Mouse (Mus musculus) hindbrain, embryonic 16.5 days (tissue): ENCODE data around the gene Cobl. TPM values are rescaled to one million over a fixed set of nuclear protein-coding genes. Genes with fewer than 3 reads are reported as not detected.

ENCODE experiments used
- ATAC-seq: fragments of 200-750 bp; cut with Nextera tagmentation; 2 replicates; pipeline ENCODE4 v1.8.0; 2017; ENCODE audit warnings: moderate TSS enrichment, moderate library complexity
- H3K27ac ChIP-seq: fragments of 300-500 bp; sonication (generic); 2 replicates; pipeline ENCODE4 v1.5.1; 2014; ENCODE audit warnings: low read depth, mild to moderate bottlenecking, control low read depth, low read length, moderate library complexity
- H3K27me3 ChIP-seq: fragments of 300-500 bp; sonication (generic); replicated peaks from 2 replicates; pipeline ENCODE4 v1.6.1; 2014; ENCODE audit warnings: low read length; ENCODE audit not compliant: control insufficient read depth, insufficient read depth
- H3K36me3 ChIP-seq: fragments of 300-500 bp; sonication (generic); 2 replicates; pipeline ENCODE4 v1.6.1; 2014; ENCODE audit warnings: mild to moderate bottlenecking, low read length, moderate library complexity, mixed read lengths; ENCODE audit not compliant: control insufficient read depth, insufficient read depth
- H3K4me1 ChIP-seq: fragments of 300-500 bp; sonication (generic); 2 replicates; pipeline ENCODE4 v1.6.1; 2014; ENCODE audit warnings: low read depth, low read length; ENCODE audit not compliant: control insufficient read depth, insufficient read depth
- H3K4me2 ChIP-seq: fragments of 300-500 bp; sonication (generic); 2 replicates; pipeline ENCODE4 v1.6.1; 2014; ENCODE audit warnings: mild to moderate bottlenecking, low read length, control low read depth, moderate library complexity
- H3K4me3 ChIP-seq: fragments of 300-500 bp; sonication (generic); 2 replicates; pipeline ENCODE4 v1.5.1; 2014; ENCODE audit warnings: mild to moderate bottlenecking, low read length, control low read depth, moderate library complexity
- H3K9ac ChIP-seq: fragments of 300-500 bp; sonication (generic); 2 replicates; pipeline ENCODE4 v1.6.1; 2014; ENCODE audit warnings: low read depth, mild to moderate bottlenecking, control low read depth, low read length, moderate library complexity
- H3K9me3 ChIP-seq: fragments of 300-500 bp; sonication (generic); 2 replicates; pipeline ENCODE4 v1.6.1; 2014; ENCODE audit warnings: mild to moderate bottlenecking, low read length, moderate library complexity; ENCODE audit not compliant: control insufficient read depth
- WGBS: fragments of 180-500 bp; shearing (Covaris S2); extraction: QIAGEN DNeasy Blood & Tissue Kit; methylation state at CpG from one replicate; pipeline ENCODE4 v1.1.7; 2014; 5-methylcytosine and 5-hydroxymethylcytosine counted together
- polyA plus RNA-seq: library from polyadenylated mRNA; unstranded; fragments of >200 nt; fragmentation: Nextera tagmentation; extraction: Ambion mirVana; gene quantifications from 2 replicates; pipeline ENCODE4 v1.2.1, GENCODE M21; 2015

The Cobl gene
- polyA plus RNA-seq, 1 experiment from 2014 or later, result 14.9 TPM

DNA sequence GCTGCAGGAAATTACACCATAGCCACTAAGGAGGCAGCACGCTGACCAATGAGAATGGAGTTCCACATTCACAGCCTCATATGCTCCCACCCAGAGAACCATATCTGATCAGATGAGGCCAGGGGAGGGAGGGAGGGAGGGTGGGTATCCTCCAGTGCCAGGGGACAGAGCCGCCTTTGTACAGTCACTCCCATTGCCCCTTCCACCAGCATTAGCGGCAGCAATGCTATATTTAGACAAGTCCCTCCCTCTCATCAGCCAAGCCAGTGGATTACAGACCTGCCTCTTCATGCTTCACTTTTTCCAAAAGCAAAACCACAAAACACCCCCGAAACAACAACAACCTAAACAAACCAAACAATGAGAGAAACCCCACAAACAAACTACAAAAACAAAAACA lies 30.2 kb downstream of the Cobl start:
- no peak overlapping the region for H3K4me2 ChIP-seq
- ATAC-seq, result peak; percentile 59
- H3K27me3 ChIP-seq, result no peaks in the 10 kb centered on the region
- no peak overlapping the region for H3K9ac ChIP-seq
- peaks cover 3% of the 10 kb centered on the region; the same call in 1 of the 2 replicates for H3K4me1 ChIP-seq
- H3K36me3 ChIP-seq, result no peaks in the 10 kb centered on the region
- H3K4me3 ChIP-seq, result no peak overlapping the region
- no peak overlapping the region for H3K27ac ChIP-seq
- no peaks in the 10 kb centered on the region for H3K9me3 ChIP-seq
- 59% methylated on average over 4 of the region's 4 CpGs for WGBS

DNA sequence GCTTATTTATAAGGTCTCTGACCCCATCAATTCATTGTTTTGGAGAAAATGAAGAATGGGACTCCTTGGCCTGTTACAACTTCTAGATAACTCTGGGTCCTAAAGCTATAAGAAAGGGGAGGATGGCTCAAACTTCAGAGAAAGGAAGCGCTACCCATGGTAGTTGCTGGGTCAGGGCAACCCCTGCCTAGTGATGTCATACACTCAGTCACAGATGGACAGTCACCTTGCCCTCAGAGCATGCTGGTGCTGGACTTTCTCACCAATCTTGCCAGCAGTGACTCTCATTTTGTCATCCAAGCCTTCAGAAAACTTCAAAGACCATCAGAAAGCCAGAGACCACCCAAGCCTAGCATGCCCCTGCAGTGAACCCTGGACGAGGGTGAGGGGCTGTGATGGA lies 32.8 kb downstream of the Cobl start:
- H3K27ac ChIP-seq, result no peak overlapping the region
- WGBS, result 83% methylated on average over 2 of the region's 2 CpGs

DNA sequence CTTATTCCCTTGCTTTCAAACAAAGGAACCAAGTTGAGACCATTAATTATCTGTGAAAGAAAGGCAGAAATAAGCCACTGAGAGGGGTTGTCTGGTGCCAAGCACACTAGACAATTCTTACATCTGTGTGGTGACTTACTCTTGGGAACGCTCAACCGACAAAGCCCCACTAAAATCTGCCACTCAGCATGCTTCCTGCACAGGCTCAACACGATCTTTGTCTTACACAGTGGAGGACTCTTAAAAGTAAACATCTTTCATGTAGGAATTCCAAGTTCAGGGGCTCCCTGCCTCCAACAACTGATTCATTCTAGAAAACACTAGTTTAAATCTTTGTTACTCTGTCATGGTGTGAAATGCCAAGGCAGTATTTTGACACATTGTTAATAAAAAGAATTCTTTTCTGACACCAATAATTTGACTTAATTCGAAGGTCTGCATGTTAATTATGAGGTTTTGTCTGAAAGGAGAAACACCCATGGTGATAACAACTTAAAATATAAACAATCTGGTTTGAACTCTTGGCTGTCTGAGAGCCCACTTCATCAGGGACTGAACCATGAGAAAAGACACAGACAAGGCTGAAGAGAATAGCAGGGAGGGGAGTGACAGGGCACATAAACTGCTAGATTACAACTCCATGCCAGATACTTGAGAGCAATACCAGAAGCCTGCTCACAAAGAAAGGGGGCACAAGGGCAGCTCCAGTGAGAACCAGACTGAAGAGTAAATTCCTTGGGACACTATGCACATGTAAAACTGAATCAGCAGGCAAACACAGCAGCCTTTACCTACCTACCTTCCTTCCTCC lies 34.3 kb downstream of the Cobl start:
- H3K9me3 ChIP-seq, result no peaks in the 10 kb centered on the region
- H3K36me3 ChIP-seq, result no peaks in the 10 kb centered on the region
- WGBS, result 14% methylated on average over 4 of the region's 4 CpGs
- H3K4me3 ChIP-seq, result no peak overlapping the region
- no peak overlapping the region for H3K9ac ChIP-seq
- no peak overlapping the region for H3K4me2 ChIP-seq
- no peak overlapping the region for H3K27ac ChIP-seq
- H3K27me3 ChIP-seq, result no peaks in the 10 kb centered on the region
- H3K4me1 ChIP-seq, result peaks cover 3% of the 10 kb centered on the region
- ATAC-seq, result 0 out of 2 replicates have a peak, but pooled peaks have one; percentile 49

More for the DNA sequence above, 32.8 kb downstream of the Cobl start:
- no peak for ATAC-seq
- Histone ChIP-seq H3K9ac (no peak overlapping the region), H3K4me2 (no peak overlapping the region), H3K36me3 (no peaks in the 10 kb centered on the region), H3K4me3 (no peak overlapping the region), H3K27me3 (no peaks in the 10 kb centered on the region), H3K4me1 (peaks cover 3% of the 10 kb centered on the region; the same call in 1 of the 2 replicates), H3K9me3 (no peaks in the 10 kb centered on the region)

DNA sequence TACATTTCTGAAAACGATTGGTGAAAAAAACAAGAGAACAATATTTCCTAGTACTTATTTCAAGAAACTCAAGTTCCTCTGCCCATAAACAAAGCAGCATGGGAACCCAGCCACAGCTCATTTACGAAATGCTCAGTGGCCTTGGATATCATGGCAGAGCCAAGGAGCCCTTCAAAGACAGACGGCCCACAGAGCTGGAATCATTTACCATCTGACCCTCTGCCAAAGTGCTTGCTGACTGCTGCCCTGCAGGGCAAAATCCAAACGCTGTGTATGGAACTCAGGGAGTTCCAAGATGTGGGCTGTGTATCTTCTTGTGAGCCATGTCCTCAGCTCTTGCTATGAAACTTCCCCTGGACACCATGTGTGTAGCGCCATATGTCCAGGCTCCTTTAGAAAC lies 38.0 kb downstream of the Cobl start:
- WGBS, result 63% methylated on average over 5 of the region's 5 CpGs
- H3K4me1 ChIP-seq, result peaks cover 3% of the 10 kb centered on the region
- ATAC-seq, result 0 out of 2 replicates have a peak, but pooled peaks have one; percentile 35

DNA sequence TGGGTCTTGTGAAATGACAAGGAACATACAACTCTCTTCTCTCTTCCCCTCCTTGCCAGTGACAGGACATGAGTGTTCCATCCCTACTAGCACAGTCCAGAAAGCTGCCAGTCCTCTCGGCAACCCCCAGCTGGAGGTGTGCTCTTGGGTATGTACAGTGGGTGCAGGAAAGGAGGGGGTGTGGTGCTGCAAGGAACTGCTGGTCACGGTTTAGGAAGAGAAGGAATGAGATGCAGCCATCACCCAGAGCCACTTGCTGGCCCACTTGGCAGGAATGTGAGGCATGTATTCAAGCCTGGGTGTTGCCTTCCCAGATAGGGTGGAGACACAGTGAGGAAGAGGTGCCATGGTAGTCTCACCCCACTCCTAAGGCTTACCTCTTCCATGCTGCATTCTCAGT lies 40.6 kb downstream of the Cobl start:
- Histone ChIP-seq H3K4me1 (no peaks in the 10 kb centered on the region; the same call in 1 of the 2 replicates), H3K36me3 (no peaks in the 10 kb centered on the region), H3K27ac (no peak overlapping the region), H3K9me3 (no peaks in the 10 kb centered on the region), H3K9ac (no peak overlapping the region), H3K4me3 (no peak overlapping the region), H3K27me3 (no peaks in the 10 kb centered on the region), H3K4me2 (no peak overlapping the region)
- no peak for ATAC-seq
- 89% methylated on average over 2 of the region's 2 CpGs for WGBS

More for the DNA sequence above, 38.0 kb downstream of the Cobl start:
- no peak overlapping the region for H3K4me2 ChIP-seq
- no peaks in the 10 kb centered on the region for H3K9me3 ChIP-seq
- H3K9ac ChIP-seq, result no peak overlapping the region
- no peak overlapping the region for H3K4me3 ChIP-seq
- no peaks in the 10 kb centered on the region for H3K27me3 ChIP-seq
- no peak overlapping the region for H3K27ac ChIP-seq
- H3K36me3 ChIP-seq, result no peaks in the 10 kb centered on the region

DNA sequence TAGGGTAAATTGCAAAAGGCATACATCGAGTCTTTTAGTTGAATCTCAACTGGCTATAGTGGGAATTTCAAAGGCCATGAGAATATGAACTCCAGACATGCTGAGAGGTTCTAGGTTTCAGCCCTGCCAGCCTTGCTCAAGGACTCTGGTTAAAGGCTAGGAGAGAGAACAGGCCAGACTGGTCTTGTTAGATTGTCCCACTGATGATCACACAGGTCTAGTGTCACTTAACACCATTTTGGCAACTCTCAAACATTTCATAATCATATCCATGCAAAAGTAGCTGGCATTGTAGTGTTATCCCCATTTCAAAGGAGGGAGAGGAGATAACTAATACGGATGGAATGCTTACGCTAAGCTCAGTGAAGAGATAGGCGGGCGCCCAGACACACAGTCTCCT lies 43.6 kb downstream of the Cobl start:
- Histone ChIP-seq H3K27me3 (no peaks in the 10 kb centered on the region), H3K27ac (no peak overlapping the region), H3K9ac (no peak overlapping the region), H3K4me3 (no peak overlapping the region), H3K4me1 (no peaks in the 10 kb centered on the region; the same call in 1 of the 2 replicates), H3K9me3 (no peaks in the 10 kb centered on the region), H3K36me3 (no peaks in the 10 kb centered on the region), H3K4me2 (no peak overlapping the region)
- no peak for ATAC-seq
- WGBS, result 90% methylated on average over 5 of the region's 5 CpGs

DNA sequence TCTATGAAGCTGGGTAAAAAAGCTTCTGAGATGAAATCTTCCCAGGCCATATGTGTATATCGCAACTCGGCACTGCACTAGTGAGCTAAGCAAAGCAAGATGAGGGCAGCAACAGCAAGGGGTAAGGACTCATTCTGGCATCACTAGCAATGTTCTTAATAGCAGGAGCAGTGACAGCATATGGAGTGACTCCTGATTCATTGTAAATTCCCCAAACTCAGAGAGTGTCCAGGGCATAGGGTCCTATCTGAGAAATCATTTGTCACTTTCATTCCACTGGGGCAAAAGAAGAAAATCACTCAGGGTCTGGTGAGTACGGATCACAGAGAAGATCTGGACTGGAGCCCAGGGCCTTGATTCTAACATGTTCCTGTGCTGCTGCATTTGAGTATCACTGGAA lies 44.6 kb downstream of the Cobl start:
- no peak overlapping the region for H3K9ac ChIP-seq
- no peaks in the 10 kb centered on the region for H3K36me3 ChIP-seq
- H3K9me3 ChIP-seq, result no peaks in the 10 kb centered on the region
- peaks cover 1% of the 10 kb centered on the region; the same call in 1 of the 2 replicates for H3K4me1 ChIP-seq
- no peak overlapping the region for H3K27ac ChIP-seq
- H3K4me2 ChIP-seq, result no peak overlapping the region
- no peak for ATAC-seq
- H3K27me3 ChIP-seq, result no peaks in the 10 kb centered on the region
- 85% methylated on average over 3 of the region's 3 CpGs for WGBS
- H3K4me3 ChIP-seq, result no peak overlapping the region

DNA sequence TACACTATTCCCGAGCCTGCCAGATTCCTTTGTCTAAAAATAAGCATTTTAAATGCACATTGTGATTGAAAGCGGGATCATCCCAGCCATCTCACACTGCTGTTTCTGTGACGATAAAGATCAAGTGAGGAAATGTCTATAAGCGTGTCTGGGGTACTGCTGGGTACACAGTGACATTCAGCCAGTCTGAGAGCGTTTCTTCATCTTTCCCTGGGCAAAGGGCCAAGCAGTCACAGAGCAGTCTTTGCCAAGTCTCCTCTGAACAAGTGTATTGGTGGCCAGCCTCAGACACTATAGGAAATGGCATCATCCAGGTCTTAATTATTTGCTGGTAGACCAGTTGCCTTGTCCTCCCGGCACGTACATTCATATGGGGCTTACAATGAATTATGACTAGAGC lies 47.9 kb downstream of the Cobl start:
- Histone ChIP-seq H3K4me3 (no peak overlapping the region), H3K4me1 (peaks cover 2% of the 10 kb centered on the region; the same call in 1 of the 2 replicates), H3K27me3 (no peaks in the 10 kb centered on the region), H3K9ac (no peak overlapping the region), H3K36me3 (no peaks in the 10 kb centered on the region), H3K4me2 (no peak overlapping the region), H3K9me3 (no peaks in the 10 kb centered on the region), H3K27ac (no peak overlapping the region)
- 46% methylated on average over 7 of the region's 7 CpGs for WGBS
- ATAC-seq, result peak; percentile 70

DNA sequence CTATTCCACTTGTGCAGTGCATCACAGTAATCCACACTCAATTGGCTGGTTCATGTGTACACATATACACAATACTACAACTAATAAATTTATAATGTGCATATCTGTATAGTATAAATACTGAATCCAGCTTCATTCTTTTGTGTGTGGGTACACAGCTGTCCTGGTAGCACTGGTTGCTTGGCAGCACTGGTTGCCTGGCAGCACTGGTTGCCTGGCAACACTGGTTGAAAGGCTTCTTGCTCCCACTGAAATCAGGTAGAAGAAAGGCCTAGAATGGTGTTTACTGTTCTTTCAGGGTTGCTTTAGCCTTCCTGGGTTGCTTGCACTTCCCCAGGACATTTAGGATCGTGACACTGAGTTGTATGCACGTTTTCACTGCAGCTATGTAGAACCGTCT lies 49.4 kb downstream of the Cobl start:
- Histone ChIP-seq H3K27ac (peak overlapping the region; percentile 33; the same call in 1 of the 2 replicates), H3K36me3 (no peaks in the 10 kb centered on the region), H3K4me2 (no peak overlapping the region), H3K4me3 (no peak overlapping the region), H3K27me3 (no peaks in the 10 kb centered on the region), H3K9me3 (no peaks in the 10 kb centered on the region), H3K4me1 (peaks cover 2% of the 10 kb centered on the region; the same call in 1 of the 2 replicates), H3K9ac (no peak overlapping the region)
- WGBS, result 9% methylated on average over 3 of the region's 3 CpGs
- peak; percentile 95 for ATAC-seq
